Mouse (Mus musculus) CD8-positive naive resting alpha-beta T cell, adult 2 months (primary cell): ENCODE results near the gene Pou2f1.

Source experiments
- DNase-seq, 2 experiments: peaks; one replicate each; pipeline ENCODE4 v3.0.0; 2022; ENCODE audit warnings: low read depth in 2 of 2, low spot score in 2 of 2

The Pou2f1 gene

DNA sequence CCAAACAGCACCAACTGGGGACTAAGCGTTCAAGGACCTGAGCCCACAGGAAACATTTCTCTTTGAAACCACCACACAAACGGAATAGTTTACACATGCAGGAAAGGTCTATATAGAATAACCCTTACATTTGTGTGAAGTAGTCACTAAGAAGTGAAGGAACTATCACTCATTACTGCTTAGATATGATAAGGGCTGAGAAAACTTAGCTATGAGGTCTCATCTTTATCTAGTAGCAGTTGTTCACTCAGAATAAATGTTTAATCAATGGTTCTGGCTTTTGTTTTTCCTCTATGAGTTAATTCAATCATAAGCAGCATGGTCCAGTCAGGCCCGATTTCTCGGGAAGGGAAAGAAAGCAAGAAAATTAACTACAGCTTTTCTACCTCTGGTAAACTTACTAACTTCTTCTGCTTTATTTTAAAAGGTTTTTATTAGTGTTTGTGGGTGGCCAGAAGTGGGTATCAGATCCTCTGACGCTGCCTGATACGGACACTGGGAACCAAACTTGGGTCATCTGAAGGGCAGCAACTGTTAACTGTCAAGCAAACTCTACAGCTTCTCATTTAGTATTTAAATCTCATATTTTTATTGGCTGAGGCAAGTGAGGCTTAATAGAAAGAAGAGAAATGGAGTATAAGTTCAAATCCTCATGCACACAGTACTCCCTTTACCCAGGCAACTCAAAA lies 40.7 kb downstream of the Pou2f1 start:
- DNase-seq, result no peak

DNA sequence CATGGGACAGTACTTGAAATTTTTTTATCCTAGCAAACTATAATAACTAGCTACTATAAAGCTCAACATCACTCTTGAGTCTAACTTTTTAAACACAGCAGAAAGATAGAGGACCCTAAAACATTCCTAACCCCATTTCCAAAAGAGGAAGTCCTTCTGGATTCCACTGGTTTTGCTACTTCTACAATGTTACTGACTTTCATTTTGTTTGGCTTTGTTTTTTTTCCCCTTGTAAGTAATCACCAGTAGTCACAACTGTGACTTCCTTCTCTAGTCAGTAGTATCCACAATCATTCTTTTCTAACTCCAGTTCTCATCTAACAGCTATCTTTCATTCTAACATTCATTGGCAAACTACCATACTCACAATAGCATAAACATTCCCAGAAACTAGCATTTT lies 44.3 kb downstream of the Pou2f1 start:
- no peak for DNase-seq

DNA sequence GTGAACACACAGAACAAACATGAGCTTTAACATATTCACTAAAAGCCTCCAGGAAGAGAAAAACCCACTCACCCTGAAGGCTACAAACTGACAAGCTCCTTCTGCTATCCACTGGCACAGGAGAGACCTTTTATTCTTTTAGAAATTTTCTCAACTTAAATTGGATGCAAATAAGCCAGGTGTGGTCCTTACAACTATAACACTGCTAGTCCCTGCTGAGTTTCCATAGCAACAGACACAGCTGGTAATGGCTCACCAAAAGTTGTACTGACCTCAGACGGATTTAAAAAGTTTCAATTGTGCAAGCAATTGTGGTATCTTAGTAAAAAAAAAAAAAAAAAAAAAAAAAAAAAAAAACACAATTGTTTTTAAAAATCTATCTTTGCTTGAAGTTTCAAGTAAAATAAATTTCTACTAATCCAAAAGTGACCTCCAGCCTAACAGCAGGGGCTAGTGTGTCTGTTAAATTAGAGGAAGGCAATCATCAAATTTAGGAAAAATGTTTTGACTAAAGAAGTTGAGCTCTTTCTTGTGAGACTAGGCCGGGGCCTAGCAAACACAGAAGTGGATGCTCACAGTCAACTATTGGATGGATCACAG lies 54.2 kb downstream of the Pou2f1 start:
- DNase-seq, result no peak

DNA sequence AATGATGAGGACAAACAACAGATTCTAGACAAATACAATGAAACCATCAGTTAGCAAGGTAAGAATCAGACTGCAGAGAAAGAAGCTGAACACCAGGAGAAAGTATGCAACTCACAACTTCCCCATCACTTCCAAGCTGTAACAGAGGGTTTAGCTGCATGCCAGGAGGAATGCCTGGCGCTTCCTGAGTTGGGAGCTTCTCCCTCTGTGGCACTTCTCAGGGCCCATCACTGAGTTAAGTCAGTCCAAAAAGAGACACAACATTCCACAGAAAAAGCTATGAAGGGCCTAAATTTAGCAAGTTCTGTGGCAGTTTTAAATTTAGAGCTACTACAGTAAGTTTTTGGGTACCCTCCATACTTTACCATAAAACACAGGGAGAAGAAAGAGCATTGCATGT lies 59.2 kb downstream of the Pou2f1 start:
- DNase-seq, result no peak

DNA sequence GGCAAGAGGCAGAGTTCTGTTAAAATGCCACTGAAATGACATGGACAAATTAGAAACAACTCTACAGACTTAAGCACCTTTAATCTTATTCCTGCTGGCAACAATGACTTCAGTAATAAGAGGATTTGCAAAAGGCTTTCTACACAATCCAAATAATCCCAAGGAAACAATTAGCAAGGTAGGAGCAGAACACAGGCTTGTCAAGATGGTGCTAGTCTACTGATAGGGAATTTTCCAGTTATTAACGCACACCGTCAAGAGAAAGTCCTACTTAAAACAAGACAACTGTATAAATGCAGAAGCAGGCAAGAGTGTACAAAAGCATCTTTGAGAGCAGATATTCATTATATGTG lies 67.0 kb downstream of the Pou2f1 start:
- no peak for DNase-seq

GRCm38 (mm10) chr1:165934648-165935465 lies 67.6 kb downstream of the Pou2f1 start:
- no peak for DNase-seq

DNA sequence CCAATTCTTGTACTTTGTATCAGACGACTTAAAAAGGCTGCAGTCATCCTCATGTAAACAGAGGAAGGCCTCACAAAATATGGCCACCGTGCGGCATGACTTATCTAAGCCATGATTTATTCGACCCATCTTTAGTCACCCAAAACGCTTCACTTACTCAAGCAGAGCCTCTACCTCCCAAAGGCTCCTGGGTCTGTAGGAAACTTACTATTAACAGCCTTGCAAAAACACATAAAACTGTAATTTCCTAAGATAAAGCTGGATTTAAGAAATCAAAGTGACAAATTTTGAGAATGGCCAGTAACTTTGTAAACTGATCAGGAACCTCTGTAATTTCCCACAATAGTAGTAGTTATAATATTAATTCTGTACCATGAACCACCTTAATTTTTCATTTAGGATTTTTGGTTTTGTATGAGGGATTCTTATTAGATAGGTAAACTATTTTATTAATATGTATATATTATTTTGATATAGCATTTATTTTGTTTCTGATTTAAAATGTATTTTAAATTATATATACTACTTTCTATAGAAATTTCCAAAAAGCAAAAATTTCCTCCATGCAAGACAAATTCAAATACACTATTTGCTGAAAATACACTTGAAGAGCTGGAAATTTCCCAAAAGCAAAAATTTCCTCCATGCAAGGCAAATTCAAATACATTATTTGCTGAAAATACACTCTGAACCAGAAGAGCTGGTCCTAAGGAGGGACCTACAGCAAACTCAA lies 68.4 kb downstream of the Pou2f1 start:
- DNase-seq, result no peak

DNA sequence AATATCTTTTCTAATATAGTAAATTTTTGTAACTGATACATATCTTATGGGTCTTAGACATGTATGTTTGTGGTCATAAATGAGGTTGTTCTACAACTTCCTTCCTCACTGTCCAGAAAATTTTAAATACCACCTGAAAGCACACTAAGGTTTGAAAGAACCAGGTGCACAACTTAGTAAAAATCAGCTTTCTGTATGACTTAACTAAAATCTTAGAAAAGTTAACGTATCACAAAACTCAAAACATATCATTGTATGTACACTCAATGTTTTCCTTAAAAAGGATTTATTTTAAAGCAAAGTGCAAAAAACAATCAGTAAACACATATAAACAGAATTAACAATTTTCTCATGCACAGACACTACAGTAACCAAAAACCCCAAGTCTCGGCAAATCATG lies 69.6 kb downstream of the Pou2f1 start:
- no peak for DNase-seq

- DNase-seq, result no peak
Measured at GRCm38 (mm10) chr1:165930510-165930909, 72.0 kb downstream of the Pou2f1 start.

- DNase-seq, result no peak
Measured at GRCm38 (mm10) chr1:165927507-165928279, 74.8 kb downstream of the Pou2f1 start.

- DNase-seq, result no peak
Measured at GRCm38 (mm10) chr1:165925207-165925606, 77.3 kb downstream of the Pou2f1 start.

- DNase-seq, result no peak
Measured at GRCm38 (mm10) chr1:165922488-165922887, 80.0 kb downstream of the Pou2f1 start.

DNA sequence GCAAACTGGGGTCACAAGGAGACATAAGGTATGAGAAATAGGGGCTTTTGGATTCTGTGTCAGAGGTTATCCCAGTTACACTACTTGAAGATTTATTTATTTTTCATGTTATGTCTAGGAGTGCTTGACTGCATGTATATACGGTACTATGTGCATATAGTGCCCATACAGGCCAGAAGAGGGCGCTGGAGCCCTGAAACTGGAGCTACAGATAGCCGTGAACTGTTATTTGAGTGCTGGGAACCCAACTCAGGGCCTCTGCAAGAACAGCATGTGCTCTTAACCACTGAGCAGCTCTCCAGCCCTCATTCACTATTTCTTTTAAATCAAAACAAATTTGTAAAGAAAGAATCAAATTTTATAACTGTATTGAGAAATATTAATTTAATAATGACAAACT lies 81.5 kb downstream of the Pou2f1 start:
- DNase-seq, result no peak

- no peak for DNase-seq
Measured at GRCm38 (mm10) chr1:165914416-165914801, 88.1 kb downstream of the Pou2f1 start.

GRCm38 (mm10) chr1:165913720-165914415 lies 88.6 kb downstream of the Pou2f1 start:
- no peak for DNase-seq

GRCm38 (mm10) chr1:165909471-165909870 lies 93.0 kb downstream of the Pou2f1 start:
- no peak for DNase-seq

DNA sequence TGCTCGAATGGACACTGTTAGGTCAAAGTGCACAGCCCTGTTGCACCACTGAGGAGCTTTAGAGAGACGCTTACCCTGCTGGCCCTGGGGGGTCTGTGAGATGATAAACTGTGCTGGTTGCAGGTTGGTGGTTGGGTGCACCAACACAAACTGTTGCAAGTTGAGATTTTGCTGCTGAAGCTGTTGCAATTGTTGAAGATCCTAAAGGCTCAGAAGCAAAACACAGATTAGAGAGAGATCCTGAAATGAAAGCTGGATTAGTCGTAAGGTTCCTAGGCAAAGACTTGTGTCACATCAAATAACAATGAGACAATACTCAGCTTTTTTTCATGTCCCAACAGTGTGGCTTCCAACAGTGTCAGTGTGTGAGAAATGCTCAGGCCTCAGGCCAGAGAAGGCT lies 93.7 kb downstream of the Pou2f1 start:
- no peak for DNase-seq

DNA sequence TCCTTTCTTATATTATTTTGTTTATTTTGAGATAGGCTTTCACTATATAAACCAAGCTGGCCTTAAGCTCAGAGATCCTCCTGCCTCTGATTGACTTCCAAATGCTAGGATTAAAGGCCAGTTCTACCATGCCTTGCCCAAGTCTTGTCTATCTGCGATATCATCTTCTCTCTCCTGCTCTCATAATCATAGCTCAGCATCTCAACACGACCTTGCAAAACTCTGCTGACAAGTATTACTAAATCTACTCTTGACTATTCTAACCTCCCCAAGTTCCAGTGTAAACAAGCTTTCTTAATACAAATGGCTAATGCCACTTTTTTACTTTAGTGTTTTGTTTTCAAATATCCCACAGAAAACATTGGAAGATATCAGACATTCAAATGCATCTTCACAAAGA lies 94.3 kb downstream of the Pou2f1 start:
- DNase-seq, result no peak

DNA sequence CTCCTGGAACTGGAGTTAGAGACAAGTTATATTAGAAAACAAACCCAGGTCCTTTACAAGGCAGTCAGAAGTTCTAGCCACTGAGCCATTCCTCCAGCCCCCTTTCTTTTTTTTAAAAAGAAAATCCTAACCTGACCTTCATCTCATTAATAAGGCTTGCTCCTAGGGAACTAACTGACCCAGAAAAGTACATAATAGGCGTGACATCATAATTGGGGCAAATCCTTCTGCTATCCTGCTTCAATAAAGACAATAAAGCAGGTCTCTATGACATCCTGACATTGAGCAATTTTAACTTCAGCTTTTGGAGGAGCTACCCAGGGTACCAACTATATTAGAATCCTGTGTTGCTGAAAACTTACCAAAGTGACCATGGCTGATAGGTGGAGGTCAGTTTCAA lies 98.9 kb downstream of the Pou2f1 start:
- no peak for DNase-seq

- no peak for DNase-seq
Measured at GRCm38 (mm10) chr1:165891686-165892085, 110.8 kb downstream of the Pou2f1 start.
